Mouse (Mus musculus) cerebellum, adult 9-10 months (tissue): Measurements from ENCODE around the gene Tesk2.
"Not testable (repeated sequence)": the region's sequence is repeated elsewhere in the genome, so short reads cannot be mapped to it uniquely, and the experiment has no call there.

Experiments used
- DNase-seq: peaks from one replicate; pipeline ENCODE4 v3.0.0; 2022

Gene Tesk2

DNA sequence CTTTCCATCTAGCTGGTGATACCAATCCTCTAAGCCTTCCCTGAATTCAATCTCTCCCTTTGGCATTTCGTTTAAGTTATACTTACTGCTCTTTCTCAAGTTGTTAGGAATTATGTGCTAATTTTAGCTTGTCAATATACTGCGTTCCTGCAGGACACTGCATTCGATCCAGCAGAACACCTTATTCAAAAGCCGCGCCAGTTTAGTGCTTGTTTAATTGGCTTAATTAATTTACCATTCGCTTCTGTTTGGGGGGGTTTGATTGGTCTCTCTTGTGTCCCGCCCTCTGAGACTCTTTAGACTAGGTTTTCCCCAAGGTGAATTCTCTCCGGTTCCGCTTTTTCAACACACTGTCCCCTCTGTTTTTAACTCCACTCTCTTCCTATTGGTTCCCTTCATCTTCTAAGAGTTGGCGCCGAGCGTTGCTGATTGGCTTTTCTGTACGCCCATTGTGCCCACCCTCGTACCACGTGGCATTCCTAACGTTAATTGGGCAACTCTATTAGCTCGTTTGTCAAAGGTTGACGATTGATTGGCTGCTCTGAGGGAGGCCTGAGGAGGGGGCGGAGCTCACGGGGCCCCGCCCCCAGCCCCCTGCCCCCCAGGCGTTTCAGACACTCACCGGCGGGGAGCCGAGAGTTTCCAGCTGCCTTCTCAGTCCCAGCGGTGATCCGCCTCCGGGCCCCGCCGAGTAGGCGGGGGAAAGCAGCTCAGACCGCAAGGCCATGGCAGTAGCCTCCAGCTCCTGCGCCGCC is at the start of gene Tesk2:
Gene Tesk2 (plus strand): TSS at position 606 of the 755 bp plus-strand sequence.
- peak; percentile 97 for DNase-seq

DNA sequence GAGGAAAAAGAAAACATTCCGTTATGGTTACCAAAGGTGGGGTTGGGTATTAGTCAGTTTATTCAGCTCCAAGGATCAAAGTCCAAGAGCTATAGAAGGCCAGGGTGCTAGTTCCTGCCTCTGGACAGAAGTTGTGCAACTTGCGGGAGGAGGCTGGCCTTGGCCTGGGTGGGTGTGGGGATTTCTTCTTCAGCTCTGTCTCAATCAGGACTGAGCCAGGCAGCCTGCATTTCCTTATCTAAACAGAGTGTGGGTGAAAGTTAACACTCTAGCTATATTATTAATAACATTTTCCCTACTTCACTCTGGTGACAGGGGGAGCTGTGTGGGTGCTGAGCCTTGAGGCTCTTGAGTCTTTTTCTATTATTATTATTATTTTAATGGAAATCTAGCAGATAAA is 48.0 kb upstream of the Tesk2 start:
- DNase-seq = no peak

DNA sequence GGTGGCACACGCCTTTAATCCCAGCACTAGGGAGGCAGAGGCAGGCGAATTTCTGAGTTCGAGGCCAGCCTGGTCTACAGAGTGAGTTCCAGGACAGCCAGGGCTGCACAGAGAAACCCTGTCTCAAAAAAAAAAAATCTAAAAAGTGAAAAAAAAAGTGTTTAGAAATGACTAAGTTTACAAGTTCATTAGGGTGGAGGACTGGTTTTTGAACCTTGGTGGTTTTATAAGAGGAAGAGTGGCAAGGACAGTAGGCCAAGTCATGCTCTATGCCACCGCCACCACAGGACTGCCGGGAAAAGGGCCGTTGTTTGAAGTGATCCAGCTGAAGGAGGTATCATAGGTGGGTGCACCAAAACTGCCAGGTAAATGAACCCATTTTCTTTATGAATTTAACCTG is 46.0 kb upstream of the Tesk2 start:
- DNase-seq = not testable (repeated sequence)

- DNase-seq = no peak
These were observed 44.7 kb upstream of the Tesk2 start for GRCm38 (mm10) chr4:116676027-116676426.

GRCm38 (mm10) chr4:116677808-116678207 is 42.9 kb upstream of the Tesk2 start:
- DNase-seq = no peak

- no peak for DNase-seq
These were observed 41.6 kb upstream of the Tesk2 start for GRCm38 (mm10) chr4:116679141-116679540.

DNA sequence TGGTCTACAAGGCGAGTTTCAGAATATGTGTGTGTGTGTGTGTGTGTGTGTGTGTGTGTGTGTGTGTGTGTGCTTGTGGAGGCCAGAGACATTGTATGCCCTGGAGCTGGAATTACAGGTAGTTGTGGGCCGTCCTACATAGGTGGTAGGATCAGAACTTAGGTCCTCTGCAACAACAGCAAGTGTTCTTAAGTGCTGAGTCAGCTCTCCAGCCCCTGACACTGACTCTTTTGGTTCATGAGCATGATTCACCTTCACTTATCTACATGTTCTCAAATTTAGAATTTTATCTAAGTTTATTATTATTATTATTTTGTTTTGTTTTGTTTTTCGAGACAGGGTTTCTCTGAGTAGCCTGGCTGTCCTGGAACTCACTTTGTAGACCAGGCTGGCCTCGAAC is 40.2 kb upstream of the Tesk2 start:
- not testable (repeated sequence) for DNase-seq

DNA sequence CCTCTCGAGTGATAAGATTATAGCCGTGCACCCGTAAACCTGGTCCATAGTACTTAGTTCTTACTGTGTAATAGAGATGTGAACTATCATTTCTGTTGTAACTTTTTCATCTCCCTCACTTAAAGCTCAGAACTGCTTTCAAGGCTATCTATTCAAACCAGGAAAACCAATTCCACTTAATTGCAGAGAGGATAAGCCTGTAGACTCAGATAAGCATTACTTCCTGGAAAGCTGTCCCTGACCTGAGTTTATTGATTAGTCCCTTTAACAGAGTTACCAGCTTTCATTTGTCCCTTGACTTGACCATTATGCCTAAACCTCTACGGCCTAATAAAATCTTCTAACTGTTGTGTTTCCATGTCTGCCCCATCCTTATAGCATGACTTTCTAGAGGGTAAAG is 36.8 kb upstream of the Tesk2 start:
- no peak for DNase-seq

- no peak for DNase-seq
These were observed 36.1 kb upstream of the Tesk2 start for GRCm38 (mm10) chr4:116684665-116685064.

- DNase-seq = peak; percentile 91
These were observed 35.2 kb upstream of the Tesk2 start, which contains the start of gene Prdx1 for GRCm38 (mm10) chr4:116685402-116686061. Gene Prdx1, plus strand, starts transcription at chr4:116685544.

DNA sequence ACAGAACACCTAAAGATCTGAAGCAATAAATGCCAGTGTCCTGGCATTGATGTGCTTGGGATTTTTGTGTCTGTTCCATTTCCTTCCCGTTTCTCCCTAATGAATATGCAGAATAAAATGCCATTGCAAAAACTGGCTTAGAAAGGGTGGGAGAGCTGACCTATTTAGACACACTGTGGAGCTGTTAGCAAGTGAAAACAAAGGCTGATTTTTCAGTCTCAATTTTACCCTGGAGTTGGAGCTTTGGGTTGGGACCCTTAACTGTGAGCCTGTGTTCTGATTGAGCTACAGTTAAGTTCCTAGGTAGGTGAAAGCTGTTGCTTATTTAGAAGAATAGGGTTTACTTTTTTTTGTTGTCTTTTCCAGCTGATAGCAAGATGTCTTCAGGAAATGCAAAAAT is 33.7 kb upstream of the Tesk2 start:
- DNase-seq = no peak

GRCm38 (mm10) chr4:116689309-116689876 is 31.4 kb upstream of the Tesk2 start:
- no peak for DNase-seq

DNA sequence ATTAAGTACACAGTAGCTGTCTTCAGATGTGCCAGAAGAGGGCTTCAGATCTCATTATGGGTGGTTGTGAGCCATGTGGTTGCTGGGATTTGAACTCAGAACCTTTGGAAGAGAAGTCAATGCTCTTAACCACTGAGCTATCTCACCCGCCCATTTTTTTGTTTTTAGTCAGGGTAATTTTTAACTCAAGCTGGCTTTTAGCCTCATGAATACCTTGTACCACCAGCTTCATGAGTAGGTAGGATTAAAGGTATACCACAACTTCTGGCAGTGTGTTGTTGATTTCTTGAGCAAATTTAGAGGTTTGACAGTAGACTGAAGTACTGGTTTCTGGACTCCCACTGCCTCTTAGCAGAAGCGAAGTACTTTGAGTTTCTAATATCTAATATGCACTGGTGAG is 28.6 kb upstream of the Tesk2 start:
- DNase-seq = no peak

DNA sequence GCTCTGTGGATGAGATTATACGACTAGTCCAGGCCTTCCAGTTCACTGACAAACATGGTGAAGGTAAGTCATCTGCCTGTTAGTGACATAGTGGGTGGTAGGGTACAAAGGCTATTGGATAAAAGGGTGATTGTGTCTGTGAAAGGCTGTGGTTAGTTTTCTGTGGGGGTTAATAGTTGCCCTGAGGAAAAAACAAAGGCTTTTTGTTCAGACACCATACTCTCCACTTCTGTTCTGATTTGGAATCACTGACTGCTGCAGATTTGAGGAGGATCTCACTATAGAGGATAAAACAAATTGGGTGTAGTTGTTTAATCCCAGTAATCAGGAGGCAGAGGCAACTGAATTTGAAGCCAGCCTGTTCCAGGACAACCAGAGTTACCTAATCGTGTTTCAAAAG is 27.0 kb upstream of the Tesk2 start:
- DNase-seq = no peak

DNA sequence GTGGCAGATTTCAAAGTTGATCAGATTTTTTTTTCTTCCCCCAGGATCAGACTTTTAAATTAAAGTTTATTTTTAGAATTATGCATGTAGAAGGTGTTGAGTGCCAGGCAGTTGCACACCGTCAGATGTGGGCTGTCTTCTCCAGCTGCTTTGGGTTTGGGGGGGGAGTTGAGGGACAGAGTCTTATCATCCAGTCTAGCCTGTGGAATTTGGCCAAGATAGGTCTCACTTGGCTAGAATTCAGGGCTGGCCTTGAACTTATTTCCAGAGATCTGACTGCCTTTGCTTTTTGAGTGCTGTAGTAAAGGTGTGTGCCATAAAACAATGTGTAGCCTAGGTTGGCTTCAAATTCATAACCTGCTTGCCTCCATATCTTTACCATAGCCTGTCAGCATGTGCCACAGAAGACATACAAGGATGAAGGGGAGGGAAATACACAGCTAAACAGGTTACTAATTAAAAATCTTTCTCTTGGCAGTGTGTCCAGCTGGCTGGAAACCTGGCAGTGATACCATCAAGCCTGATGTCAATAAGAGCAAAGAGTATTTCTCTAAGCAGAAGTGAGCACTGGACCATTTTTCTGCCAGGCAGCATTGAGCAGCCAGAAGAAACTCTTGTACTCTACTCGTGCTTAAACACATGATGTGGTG is 21.9 kb upstream of the Tesk2 start:
- DNase-seq = no peak

DNA sequence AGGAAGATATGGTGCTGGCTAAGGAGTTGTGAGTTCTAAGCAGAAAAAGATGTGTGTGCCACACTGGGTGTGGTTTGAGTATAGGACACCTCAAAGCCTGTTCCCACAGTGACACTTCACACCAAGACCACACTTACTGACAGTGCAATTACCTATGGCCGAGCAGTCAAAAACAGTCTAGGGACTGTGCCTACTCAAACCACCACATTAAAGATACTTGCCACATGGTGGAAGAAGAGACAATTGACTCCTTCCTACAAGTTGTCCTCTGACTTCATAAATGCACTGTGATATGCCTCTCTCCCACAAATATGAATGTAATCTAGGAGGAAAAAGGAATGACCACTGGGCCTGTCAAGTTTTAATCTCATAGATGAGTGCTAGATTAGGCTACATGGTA is 19.8 kb upstream of the Tesk2 start:
- DNase-seq = no peak

- peak; percentile 62 for DNase-seq
These were observed 16.9 kb upstream of the Tesk2 start for GRCm38 (mm10) chr4:116703804-116704203.

DNA sequence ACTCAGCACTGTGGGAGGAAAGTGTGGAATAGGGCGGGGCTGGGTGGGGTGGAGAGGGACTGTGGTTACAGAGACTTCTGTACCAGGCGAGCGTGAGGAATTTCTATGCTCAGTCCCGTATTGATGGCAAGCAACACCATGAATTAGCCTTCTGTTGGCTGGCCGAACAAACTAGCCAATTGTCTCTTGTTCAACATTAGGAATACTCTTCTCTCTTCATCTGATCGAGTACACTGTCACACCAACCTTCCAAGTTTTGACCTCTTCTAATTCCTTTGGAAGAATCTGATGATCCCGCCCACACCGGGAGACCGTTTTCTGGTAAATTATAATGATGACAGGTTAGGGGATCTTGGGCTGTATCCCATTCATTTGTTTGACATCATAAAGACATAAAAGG is 13.1 kb upstream of the Tesk2 start:
- no peak for DNase-seq

DNA sequence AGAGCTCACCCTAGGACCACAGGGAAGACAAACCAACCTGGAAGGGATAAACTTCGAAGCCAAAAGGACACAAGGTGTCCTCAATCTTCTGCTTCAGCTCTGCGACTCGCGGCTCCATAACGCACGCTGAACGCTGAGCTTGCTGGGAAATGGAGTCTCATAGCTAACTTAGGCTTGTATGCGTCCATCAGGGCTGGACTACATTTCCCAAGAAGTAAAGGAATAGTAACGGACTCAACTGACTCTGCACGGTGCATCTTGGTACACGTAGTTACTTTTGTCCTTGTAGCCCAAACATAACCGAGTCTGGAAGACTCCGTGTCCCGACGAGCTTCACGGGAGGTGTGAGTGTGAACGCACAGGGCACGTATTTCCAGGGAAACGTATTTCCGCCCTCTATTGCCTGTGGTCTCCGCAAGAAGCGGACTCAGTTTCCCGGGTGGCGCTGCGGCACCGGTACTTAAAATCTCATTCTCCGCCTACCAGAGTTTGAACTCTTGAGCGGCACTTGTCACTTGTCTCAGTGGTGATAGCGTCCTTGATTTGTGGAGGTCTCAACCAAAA is 12.5 kb upstream of the Tesk2 start, which contains the start of the genes Mmachc and Ccdc163:
Gene Mmachc (minus strand): TSS at position 206 of the 564 bp plus-strand sequence.
Gene Ccdc163 (plus strand): TSS at position 309 of the 564 bp plus-strand sequence.
- peak; percentile 97 for DNase-seq

DNA sequence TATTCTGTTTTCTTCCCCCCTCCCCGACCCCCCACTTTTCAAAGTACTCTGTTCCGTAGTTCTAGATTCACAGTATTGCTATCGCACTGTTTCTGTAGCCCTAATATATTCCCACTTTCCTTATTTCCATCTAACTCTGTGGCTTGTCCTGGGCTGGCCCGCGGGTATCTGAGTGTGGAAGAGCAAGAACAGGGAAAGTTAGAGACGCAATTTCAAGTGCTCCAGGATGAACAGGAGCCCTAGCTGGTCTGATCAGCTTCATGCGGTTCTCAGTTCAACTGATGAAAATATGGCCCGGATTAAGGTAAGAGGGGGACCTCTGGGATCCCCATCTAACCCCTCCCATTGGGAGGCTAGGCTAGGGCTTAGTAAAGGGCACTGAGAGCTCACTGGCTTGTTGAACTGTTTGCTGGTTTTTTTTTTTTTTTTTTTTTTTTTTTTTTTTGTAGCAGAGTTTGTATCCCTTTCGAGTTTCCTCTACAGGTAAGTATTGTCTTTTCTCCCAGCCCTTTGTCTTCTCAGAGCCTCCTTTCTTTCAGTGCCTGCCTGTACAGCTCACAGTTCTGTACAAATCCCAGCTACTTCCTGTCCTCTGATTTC is 11.9 kb upstream of the Tesk2 start:
- peak; percentile 59 for DNase-seq

- DNase-seq = no peak
These were observed 10.6 kb upstream of the Tesk2 start for GRCm38 (mm10) chr4:116710154-116710553.

- peak; percentile 54 for DNase-seq
These were observed 8.2 kb upstream of the Tesk2 start for GRCm38 (mm10) chr4:116712536-116712935.

DNA sequence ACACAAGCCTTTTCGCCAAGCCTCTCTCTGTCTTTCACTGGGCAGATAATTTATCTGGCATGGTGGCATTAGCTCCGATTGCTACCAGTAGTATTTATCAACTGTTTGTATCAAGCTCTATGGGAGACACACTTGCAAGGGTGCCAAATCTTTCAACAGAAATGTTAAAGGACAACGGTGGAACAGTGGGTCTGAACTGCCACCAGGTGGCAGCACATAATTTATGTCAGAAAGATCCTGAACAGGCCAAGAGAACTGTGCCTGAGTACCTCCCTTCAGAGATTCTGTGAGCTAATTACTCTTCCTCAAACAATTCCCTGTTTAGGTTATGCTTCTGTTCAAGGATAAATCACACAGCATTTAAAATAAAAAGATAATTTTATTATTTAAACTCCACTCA is 1.4 kb upstream of the Tesk2 start:
- peak; percentile 86 for DNase-seq
